Mouse (Mus musculus): Measurements from ENCODE around the gene Eprs.

- no peak for TF ChIP-seq GATA1 (IDR thresholded peaks at IDR 0.05; ENCODE audit: borderline replicate concordance, low read length)
- no peak for TF ChIP-seq CTCF (IDR thresholded peaks at IDR 0.05; ENCODE audit: low read depth, low read length)
- TF ChIP-seq TAL1 (conservative IDR thresholded peaks at IDR 0.05; ENCODE audit: low read depth, low read length) = no peak
These were observed 12.2 kb upstream of the Eprs start for GRCm38 (mm10) chr1:185350611-185351010.

Data from G1E (cell line).